Mouse (Mus musculus) frontal cortex, adult 2 months (tissue): ENCODE data around the gene Tubgcp6. TPM values are rescaled to one million over a fixed set of nuclear protein-coding genes. Genes with fewer than 3 reads are reported as not detected.
A peak's percentile ranks its signal among the peaks of the same experiment; 100 is the strongest.

ENCODE experiments used
- DNase-seq, 2 experiments: peaks; one replicate each; pipeline ENCODE4 v3.0.0; 2022; ENCODE audit warnings: low spot score in 1 of 2; ENCODE audit errors: extremely low spot score in 1 of 2
- polyA plus RNA-seq: library from polyadenylated mRNA; depleted of rRNA; stranded (reverse); fragments of >200 nt; gene quantifications from 2 replicates; pipeline ENCODE4 v1.2.3, GENCODE M21; 2012; rRNA removed

Gene Tubgcp6
- polyA plus RNA-seq, 1 experiment = 37.4 TPM

- DNase-seq = no peak
Observed at GRCm38 (mm10) chr15:89069336-89069840, 53.5 kb downstream of the Tubgcp6 start.

GRCm38 (mm10) chr15:89068226-89068625 is 54.7 kb downstream of the Tubgcp6 start:
- no peak for DNase-seq

GRCm38 (mm10) chr15:89067609-89068008 is 55.3 kb downstream of the Tubgcp6 start:
- DNase-seq = no peak

- DNase-seq = no peak
Observed at GRCm38 (mm10) chr15:89064891-89065290, 58.0 kb downstream of the Tubgcp6 start.

- DNase-seq = peak; percentile 56 to 69
Observed at GRCm38 (mm10) chr15:89063536-89063935, 59.4 kb downstream of the Tubgcp6 start.

- DNase-seq = no peak
Observed at GRCm38 (mm10) chr15:89063001-89063400, 59.9 kb downstream of the Tubgcp6 start.

- no peak for DNase-seq
Observed at GRCm38 (mm10) chr15:89062518-89062910, 60.4 kb downstream of the Tubgcp6 start.

GRCm38 (mm10) chr15:89061761-89062517 is 61.0 kb downstream of the Tubgcp6 start:
- no peak for DNase-seq

- no peak for DNase-seq
Observed at GRCm38 (mm10) chr15:89060811-89061460, 62.0 kb downstream of the Tubgcp6 start.

GRCm38 (mm10) chr15:89060032-89060681 is 62.8 kb downstream of the Tubgcp6 start:
- no peak for DNase-seq

GRCm38 (mm10) chr15:89059161-89059931 is 63.6 kb downstream of the Tubgcp6 start, which contains the start of gene Panx2:
Panx2 (plus strand) TSS chr15:89059734.
- DNase-seq = no peak

GRCm38 (mm10) chr15:89058736-89059135 is 64.2 kb downstream of the Tubgcp6 start:
- no peak for DNase-seq

GRCm38 (mm10) chr15:89054666-89055065 is 68.2 kb downstream of the Tubgcp6 start:
- no peak for DNase-seq

Other genes with a start within 250 kb of the Tubgcp6 start
- gene Ttll8, start 168.7 kb downstream of the Tubgcp6 start, polyA plus RNA-seq = 1.8 and 2.0 TPM in 2 replicates
- 149 and 180 TPM in 2 replicates for gene Mlc1, start 144.1 kb downstream of the Tubgcp6 start, polyA plus RNA-seq
- gene Mov10l1, start 140.2 kb downstream of the Tubgcp6 start, polyA plus RNA-seq = not detected in 2 replicates
- gene Panx2, start 63.4 kb downstream of the Tubgcp6 start, polyA plus RNA-seq = 91.8 and 100 TPM in 2 replicates
- gene Trabd, start 48.0 kb downstream of the Tubgcp6 start, polyA plus RNA-seq = 24.3 and 25.8 TPM in 2 replicates
- gene Selenoo, start 34.0 kb downstream of the Tubgcp6 start, polyA plus RNA-seq = 33.1 and 38.3 TPM in 2 replicates
- gene Hdac10, start 5.6 kb upstream of the Tubgcp6 start, polyA plus RNA-seq = 24.9 and 28.9 TPM in 2 replicates
- gene Mapk12, start 17.6 kb upstream of the Tubgcp6 start, polyA plus RNA-seq = 20.2 and 22.9 TPM in 2 replicates
- gene Mapk11, start 26.5 kb upstream of the Tubgcp6 start, polyA plus RNA-seq = 53.3 and 61.1 TPM in 2 replicates
- gene Plxnb2, start 57.7 kb upstream of the Tubgcp6 start, polyA plus RNA-seq = 65.8 and 72.5 TPM in 2 replicates
- gene Dennd6b, start 73.4 kb upstream of the Tubgcp6 start, polyA plus RNA-seq = 143 and 146 TPM in 2 replicates
- 125 and 147 TPM in 2 replicates for gene Ppp6r2, start 88.4 kb upstream of the Tubgcp6 start, polyA plus RNA-seq
- gene Sbf1, start 192.2 kb upstream of the Tubgcp6 start, polyA plus RNA-seq = 212 and 221 TPM in 2 replicates
- not detected in 2 replicates for gene Adm2, start 199.6 kb upstream of the Tubgcp6 start, polyA plus RNA-seq
- gene Miox, start 211.3 kb upstream of the Tubgcp6 start, polyA plus RNA-seq = not detected in 2 replicates
- 14.7 and 15.8 TPM in 2 replicates for gene Lmf2, start 232.5 kb upstream of the Tubgcp6 start, polyA plus RNA-seq
- gene Ncaph2, start 232.6 kb upstream of the Tubgcp6 start, polyA plus RNA-seq = 101 and 112 TPM in 2 replicates